Mouse (Mus musculus) left cerebral cortex, adult 6 months (tissue): Measurements from ENCODE around the gene Ccdc88b. TPM values are rescaled to one million over a fixed set of nuclear protein-coding genes. Genes with fewer than 3 reads are reported as not detected.

Source experiments
- long read RNA-seq, 2 experiments: library from polyadenylated mRNA; unstranded; transcript quantifications; one replicate each; pipeline ENCODE4 v2.0.0; 2019 to 2020
- polyA plus RNA-seq: library from polyadenylated mRNA; unstranded; fragments of <200 nt; fragmentation: Nextera tagmentation; gene quantifications from 2 replicates; pipeline ENCODE4 v1.2.3, GENCODE M21; 2021

Ccdc88b gene
- polyA plus RNA-seq = 0.15 and 0.80 TPM in 2 replicates
- long read RNA-seq, experiment 1, partial matches to known transcripts = 7 of 8 reads
- long read RNA-seq, experiment 1, other reads (novel, unspliced or antisense) = 1 of 8 reads
- long read RNA-seq, experiment 2, partial matches to known transcripts = 2 of 2 reads
- long read RNA-seq, experiment 2, other reads (novel, unspliced or antisense) = 0 of 2 reads

GRCm38 (mm10) chr19:6858031-6858430 lies at the start of gene Ccdc88b:
Gene Ccdc88b (minus strand): TSS chr19:6858211.

GRCm38 (mm10) chr19:6840475-6841291 lies 17.3 kb downstream of the Ccdc88b start, which contains the start of gene Rps6ka4:
Gene Rps6ka4 (minus strand): TSS chr19:6840636.

Other genes with a start within 250 kb of the Ccdc88b start
- 29.2 and 33.4 TPM in 2 replicates for gene Rps6ka4, start 17.6 kb downstream of the Ccdc88b start, polyA plus RNA-seq
- 130 and 131 TPM in 2 replicates for gene Trmt112, start 51.5 kb upstream of the Ccdc88b start, polyA plus RNA-seq
- gene Prdx5, start 51.9 kb upstream of the Ccdc88b start, polyA plus RNA-seq = 727 and 767 TPM in 2 replicates
- 4.4 and 13.7 TPM in 2 replicates for gene Esrra, start 63.6 kb upstream of the Ccdc88b start, polyA plus RNA-seq
- gene Catsperz, start 67.2 kb upstream of the Ccdc88b start, polyA plus RNA-seq = 7.9 and 8.4 TPM in 2 replicates
- gene Kcnk4, start 76.3 kb upstream of the Ccdc88b start, polyA plus RNA-seq = 22.0 and 22.1 TPM in 2 replicates
- 53.8 and 57.4 TPM in 2 replicates for gene Bad, start 83.7 kb upstream of the Ccdc88b start, polyA plus RNA-seq
- 24.4 and 24.9 TPM in 2 replicates for gene Gpr137, start 84.3 kb upstream of the Ccdc88b start, polyA plus RNA-seq
- 13.6 and 46.9 TPM in 2 replicates for gene Ppp1r14b, start 116.8 kb upstream of the Ccdc88b start, polyA plus RNA-seq
- gene Plcb3, start 118.3 kb upstream of the Ccdc88b start, polyA plus RNA-seq = 8.0 and 8.2 TPM in 2 replicates
- 326 and 333 TPM in 2 replicates for gene Fkbp2, start 122.3 kb upstream of the Ccdc88b start, polyA plus RNA-seq
- gene Vegfb, start 129.4 kb upstream of the Ccdc88b start, polyA plus RNA-seq = 77.5 and 150 TPM in 2 replicates
- 24.3 and 28.0 TPM in 2 replicates for gene Dnajc4, start 134.4 kb upstream of the Ccdc88b start, polyA plus RNA-seq
- gene Nudt22, start 137.9 kb upstream of the Ccdc88b start, polyA plus RNA-seq = 15.8 and 19.0 TPM in 2 replicates
- 22.6 and 27.5 TPM in 2 replicates for gene Trpt1, start 137.9 kb upstream of the Ccdc88b start, polyA plus RNA-seq
- 2.9 and 4.8 TPM in 2 replicates for gene Fermt3, start 161.3 kb upstream of the Ccdc88b start, polyA plus RNA-seq
- 109 and 125 TPM in 2 replicates for gene Stip1, start 181.8 kb upstream of the Ccdc88b start, polyA plus RNA-seq
- gene Macrod1, start 198.6 kb upstream of the Ccdc88b start, polyA plus RNA-seq = 1.6 and 22.1 TPM in 2 replicates
- gene Flrt1, start 247.5 kb upstream of the Ccdc88b start, polyA plus RNA-seq = 5.4 and 6.6 TPM in 2 replicates